Mouse (Mus musculus): ENCODE measurements around the gene Nlrp6. TPM values are rescaled to one million over a fixed set of nuclear protein-coding genes. Genes with fewer than 3 reads are reported as not detected.
"Not testable (repeated sequence)": the region's sequence is repeated elsewhere in the genome, so short reads cannot be mapped to it uniquely, and the experiment has no call there.

The Nlrp6 gene
- total RNA-seq, 2 experiments from 2014 or later: not detected

DNA sequence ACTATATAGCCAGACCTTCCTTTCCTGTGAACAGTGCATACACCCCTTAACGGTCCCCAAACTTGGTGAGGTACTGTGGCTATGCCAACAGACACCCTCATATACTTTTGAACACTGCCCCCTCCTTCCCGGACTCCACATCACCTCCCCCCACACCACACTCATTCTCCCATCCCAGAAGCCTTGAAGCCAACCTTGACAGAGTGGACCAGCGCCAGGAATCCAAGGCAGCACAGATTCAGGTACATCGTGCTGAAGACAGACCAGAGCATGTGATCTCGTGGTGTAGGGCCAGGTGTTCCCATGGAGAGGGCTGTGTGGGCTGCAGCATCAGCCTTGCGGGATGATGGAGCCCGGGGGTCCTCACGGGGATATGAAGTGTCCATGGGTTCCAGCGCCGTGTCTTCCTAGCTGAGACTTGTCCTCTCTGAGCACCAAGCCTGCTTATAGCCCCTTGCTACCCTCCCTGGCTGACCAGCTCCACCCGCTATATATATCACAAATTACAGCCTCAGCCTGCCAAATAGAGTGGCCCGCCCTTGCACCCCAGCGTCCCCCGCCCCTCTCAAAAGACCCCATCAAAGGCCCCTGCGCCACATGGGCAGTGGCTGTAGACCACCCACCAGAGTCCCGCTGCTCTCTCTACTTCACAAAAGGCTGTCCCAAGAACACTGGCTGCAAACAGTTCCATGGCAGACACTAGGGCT, 29.3 kb downstream of the Nlrp6 start, which contains the start of gene Ifitm5:
Gene Ifitm5 (minus strand): TSS at position 468 of the 707 bp plus-strand sequence.
- no peak for DNase-seq

DNA sequence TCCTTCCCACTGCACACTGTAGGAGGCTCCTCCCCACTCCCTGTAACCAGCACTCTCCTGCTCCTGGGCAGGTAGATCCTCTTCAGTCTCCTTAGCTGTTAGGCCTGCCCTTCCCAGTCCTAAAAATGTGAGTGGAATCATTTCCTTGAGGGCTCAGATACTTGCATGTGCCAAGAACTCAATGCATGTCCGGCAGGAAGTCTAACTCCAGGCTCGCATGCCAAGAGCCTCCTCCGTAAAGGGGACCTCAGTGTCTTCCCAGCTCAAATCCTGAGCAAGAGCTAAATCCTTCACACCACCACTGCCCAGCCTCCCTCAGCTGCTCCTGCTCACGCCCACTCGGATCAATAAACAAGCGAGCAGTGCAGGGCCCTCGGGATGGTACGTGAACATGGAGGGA, 30.3 kb downstream of the Nlrp6 start:
- DNase-seq: peak; percentile 58 to 82

DNA sequence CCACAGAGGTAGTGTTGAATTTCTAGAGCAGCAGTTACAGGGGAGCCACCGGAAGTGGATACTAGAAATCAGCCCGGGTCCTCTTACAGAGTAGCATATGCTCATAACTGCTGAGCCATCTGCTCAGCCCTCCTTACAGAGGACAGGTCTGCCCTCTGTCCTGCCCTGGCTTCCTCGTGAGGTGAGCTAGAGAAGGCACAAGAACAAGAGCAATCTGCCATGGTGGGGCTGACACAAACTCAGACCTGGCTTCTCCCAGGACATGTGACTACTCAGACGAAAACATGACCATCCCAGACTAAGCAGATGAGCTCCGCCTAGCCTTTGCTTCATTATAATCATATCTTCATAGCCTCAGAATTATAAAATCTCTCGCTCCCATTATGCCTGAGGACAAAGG, 31.1 kb downstream of the Nlrp6 start:
- no peak for DNase-seq

DNA sequence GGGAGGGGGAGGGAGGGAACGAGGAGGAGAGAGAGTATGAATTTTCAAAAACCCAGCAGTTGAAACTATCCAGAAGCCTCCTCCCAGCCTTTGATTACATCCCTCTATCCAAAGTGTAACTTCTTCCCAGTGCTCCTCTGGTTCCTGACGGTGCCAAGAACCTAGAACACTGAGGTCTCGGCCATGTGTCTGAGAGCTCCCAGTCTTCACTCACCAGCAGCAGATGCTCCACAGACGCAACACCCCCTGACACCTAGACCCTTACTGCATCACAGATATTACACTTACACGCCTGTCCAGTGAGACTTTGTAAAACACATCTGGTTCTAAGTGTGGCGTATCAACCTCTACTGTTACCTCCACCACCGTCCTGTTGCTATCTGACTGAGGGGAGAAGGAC, 31.7 kb downstream of the Nlrp6 start:
- DNase-seq: no peak

DNA sequence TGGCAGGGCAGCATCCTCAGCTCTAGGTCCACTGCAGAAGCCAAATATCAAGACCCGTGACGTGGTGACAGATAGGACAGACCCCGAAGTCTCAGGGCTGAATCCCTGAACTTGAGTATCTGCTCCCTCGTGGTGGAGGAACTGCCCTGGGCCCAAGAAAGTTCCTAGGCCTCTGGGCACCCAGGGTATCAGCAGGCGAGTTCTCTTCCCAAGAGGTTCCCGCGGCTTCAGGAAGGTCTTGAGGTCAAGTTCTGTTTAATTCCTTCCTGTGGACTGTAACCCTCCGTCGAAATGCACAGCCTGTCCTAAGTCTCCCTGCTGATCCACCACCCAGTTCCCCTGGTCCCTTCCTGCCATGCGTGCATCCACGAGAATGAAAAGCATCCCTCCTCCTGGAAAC, 32.4 kb downstream of the Nlrp6 start:
- DNase-seq: peak; percentile 45 to 50

DNA sequence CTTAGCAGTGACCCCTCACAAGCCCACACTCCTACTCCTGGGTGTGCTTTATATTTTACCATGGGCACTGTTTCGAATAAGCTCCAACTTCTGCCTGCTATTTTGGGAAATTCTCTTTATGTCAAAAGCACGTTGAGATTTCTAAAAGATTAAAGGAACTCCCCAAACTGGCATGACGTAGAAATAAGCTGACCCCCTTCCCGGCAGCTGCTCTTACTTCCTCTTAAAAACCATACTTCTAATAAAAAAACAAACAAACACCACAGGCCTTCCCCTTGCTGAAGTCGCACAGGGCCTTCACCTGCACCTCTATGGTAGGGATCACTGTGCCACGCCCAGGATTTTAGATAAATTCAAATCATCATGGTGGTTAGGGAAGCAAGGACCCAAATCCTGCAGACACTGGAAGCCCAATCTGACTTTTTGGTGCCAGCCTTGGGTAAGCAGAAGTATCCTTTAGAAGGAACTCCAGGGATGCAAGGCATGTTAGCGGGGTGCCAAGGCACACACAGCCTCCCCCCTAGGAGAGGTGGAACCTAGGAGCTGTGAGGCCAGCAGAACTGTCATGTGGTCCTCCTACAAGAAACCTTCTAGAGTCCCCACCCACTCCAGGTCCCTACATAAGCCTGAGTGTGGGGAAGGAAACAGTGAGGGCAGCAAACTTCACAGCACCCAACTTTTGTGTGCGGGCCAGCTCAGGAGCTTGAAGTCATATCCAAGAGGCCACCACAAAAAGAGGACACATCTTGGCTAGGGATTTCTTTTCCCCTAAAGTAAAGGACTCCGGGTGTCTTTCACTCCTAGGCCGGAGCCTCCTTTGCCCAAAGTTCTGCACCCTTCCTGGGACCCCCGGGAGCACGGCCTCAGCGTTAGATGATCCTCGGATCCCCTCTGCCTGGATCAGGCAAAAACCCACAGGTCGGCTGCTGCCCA, 33.4 kb downstream of the Nlrp6 start:
- DNase-seq: peak; percentile 59 to 65

DNA sequence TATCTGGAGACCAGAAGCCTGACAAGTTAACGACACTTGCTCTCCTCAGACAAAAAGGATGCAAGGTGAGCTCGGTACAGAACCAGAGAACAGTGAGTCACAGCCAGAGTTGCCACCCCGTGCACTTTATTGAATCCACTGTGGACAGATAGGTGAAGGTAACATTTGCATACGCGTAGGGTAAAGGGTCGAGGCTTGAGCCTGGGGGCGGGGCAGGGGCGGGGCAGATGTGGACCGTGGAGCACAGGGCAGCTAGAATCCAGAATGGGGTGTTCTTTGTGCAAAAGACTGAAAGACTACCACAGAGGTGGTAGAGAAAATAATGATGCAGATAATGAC, 34.0 kb downstream of the Nlrp6 start:
- peak in 1 of 2 experiments; percentile 53 for DNase-seq

DNA sequence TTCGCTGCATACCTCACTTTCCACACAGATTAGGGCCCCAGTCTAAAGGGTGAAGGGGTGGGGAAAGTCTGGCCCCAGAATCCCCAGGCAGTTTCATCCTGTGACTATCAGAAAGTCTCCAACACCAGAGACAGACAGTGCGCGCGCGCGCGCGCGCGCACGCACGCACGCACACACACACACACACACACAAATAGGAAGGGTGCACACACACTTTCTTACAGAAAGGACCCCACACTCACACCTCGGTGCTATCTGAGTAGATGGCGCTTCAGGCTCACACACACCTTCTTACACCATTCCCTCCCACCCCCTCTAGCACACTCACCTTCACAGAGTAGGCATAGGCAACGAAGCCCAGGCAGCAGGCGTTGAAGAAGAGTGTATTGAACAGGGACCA, 34.6 kb downstream of the Nlrp6 start:
- DNase-seq: peak in 1 of 2 experiments; percentile 44

DNA sequence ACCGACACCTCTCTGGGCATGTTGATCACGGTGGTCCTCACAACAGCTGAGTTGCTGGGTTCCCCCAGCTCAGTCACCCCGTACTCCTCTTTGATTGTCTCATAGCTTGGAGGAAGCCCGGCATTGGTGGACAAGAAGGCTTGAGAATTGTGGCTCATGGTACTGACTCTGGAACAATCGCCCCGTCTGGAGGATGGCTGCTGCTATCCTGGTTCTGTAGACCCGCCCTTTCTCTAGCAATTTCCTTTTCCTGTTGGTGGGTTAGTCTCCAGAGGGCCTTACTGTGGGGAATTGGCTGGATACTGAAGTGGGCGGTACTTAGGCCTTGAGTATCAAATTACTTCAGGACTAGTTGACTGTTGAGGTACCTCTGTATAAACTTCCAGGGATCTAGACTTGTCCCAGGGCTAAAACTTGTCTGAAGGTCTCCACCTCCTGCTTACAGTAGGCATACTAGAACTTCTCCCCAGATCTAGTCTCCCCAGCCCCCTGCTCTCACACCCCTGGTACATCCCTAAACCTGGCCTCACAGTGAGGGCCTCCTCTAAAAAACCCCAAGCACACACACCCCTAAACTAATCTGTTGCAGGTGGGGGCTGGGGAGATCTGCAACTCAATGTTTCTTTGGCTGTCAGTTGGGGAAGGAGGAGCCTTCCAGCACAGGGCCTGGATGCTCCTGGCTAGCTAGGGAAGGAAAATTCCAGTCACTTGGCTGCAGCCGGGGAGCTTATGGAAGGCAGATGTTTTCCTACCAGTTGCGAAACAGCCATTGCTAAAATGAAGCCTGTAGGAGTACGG, 35.3 kb downstream of the Nlrp6 start, which contains the start of the genes Gm45717 and Ifitm2:
Gene Gm45717 (minus strand): TSS at position 180 of the 798 bp plus-strand sequence.
Gene Ifitm2 (minus strand): TSS at position 230 of the 798 bp plus-strand sequence.
- DNase-seq: peak; percentile 94 to 97

DNA sequence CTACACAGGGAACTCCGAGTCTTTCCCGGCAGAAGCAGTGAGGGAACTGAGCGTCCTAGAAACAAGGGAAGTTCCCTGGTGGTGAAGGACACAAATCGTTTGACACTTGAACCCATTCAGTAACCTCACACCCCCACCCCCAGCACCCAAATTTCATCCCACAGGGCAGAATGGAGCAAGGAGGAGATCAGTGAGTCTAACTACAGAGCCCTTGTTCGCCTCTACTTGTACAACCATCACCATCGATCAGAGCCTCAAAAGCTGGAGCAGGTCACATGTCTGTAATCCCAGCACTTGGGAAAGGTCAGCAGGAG, 35.8 kb downstream of the Nlrp6 start:
- no peak for DNase-seq

DNA sequence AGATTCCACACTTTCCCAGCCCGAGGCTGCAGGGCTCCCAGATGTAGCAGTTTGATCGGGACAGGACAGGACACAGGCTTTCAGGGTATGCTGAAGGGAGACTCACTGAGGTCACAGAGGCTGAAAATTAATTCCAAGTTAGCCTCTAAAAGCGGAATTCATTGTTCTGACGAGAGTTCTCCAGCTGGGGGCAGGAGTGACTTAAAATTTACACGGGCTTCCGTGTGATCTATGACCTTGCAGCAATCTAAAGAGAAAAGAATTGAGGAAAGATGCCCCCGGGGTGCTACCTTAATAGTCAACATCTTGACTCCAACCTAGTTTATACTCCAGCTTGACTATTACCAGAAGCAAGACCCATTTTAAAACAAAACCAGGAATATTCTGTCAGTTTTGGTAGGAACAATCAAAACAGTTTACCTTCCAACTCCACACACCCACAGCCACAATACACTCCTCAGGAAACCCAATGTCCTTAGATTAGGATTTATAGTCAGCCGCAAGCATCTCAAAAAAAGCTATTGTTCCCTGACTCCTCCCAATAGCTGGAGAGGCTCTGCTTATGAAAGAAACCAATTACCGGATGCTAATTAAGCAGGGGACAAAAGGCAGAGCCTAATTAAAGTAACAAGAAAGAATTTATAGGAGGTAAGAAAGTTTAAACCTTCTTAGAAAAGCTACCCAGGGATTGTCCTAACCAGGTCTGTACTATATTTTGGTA, 38.6 kb downstream of the Nlrp6 start:
- peak; percentile 65 to 89 for DNase-seq

DNA sequence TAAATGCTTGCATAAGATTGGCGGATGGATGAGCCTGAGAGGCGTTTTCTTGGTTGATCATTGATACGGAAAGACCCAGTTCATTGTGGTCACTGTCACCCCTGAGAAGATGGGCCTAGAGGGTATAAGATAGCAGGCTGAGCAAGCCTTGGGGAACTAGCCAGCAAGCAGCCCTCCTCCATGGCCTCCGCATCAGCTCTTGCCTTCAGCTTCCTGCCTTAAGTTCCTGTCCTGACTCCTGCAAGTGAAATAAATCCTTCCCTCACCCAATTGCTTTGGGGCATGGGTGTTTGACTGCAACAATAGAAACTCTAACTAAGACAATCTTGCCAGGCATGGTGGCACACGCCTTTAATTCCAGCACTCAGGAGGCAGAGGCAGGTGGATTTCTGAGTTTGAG, 39.3 kb downstream of the Nlrp6 start:
- no peak for DNase-seq

DNA sequence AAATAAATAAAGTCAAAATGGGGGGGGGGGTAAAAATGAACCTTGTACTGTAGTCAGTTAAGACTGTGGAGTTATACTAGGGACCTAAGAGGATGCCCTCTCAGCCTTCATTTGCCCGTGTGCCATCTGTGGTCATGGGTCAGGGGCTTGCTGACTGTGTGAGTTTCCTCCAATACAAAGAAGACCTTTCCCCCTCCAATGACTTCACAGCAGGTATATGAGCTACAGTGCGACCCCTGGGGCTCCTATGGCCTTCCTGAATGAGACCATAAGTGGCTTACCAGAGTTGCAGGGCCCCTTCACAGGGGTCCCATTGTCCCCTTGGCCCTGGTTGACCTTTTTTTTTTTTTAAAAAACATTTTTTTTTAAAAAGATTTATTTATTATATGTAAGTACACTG, 40.7 kb downstream of the Nlrp6 start:
- no peak for DNase-seq

DNA sequence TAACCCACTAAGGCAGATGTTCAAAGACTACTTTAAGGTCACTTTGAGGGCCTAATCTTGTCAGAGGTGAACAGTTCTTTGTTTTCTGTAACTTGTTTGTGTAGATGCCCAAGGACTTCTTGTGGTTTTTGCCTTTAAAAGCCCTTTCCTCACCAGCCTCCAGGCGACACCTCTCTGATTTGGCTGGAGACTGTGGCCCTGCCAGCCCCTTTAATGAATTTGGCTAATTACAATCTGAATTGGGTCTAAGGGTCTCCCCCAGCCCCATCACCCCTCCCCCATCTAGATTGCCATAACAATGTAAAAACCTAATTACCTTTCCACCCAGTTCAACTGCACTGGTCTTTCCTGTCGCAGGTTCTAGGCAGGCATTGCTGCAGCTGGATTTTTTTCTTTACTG, 42.0 kb downstream of the Nlrp6 start:
- DNase-seq: no peak

DNA sequence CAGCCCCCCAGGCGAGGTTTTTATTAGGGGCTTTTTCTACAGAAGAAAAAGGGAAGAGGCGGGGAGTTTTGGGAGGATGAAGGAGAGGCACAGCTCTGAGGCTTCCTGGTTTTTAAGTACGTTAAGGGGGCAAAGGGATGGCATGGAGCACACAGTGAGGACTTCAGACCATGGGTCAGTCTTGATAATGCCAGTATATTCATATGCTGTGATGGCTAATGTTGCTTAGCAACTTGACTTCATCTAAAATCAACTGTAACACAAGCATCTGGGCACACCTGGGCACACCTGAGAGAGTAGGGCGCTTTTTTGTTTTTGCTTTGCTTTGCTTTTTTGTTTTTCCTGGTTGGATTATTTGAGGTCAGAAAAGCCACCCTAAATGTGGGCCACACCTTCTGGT, 46.2 kb downstream of the Nlrp6 start, which contains the start of gene Ifitm1:
Gene Ifitm1 (plus strand): TSS at position 301 of the 400 bp plus-strand sequence.
- DNase-seq: no peak

DNA sequence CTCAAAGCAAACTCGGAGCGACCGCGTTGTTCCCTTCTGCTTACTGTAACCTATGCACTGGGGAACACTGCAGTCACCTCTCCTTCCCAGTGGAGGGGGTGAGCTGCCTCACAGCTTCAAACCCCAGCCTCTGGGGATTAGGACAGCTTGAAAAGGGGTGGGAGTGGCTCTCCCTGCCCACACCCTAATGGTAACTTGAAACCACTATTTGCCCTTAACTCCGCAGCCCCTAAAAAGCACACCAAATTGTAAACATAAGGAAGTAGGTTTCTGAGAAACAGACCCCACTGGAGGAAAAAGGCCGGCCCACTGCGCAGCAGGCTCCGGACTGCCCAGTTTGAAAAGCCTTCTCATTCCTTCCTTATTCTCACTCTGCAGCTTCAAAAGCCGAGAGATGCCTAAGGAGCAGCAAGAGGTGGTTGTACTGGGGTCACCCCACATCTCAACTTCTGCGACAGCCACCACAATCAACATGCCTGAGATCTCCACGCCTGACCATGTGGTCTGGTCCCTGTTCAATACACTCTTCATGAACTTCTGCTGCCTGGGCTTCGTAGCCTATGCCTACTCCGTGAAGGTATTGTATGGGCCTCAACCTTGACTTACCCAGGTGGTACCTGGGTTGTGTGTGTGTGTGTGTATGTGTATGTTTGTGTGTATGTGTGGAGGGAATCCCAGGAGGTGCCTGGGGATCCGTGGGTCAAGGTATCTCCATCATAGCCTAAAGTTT, 47.3 kb downstream of the Nlrp6 start:
- DNase-seq: no peak

DNA sequence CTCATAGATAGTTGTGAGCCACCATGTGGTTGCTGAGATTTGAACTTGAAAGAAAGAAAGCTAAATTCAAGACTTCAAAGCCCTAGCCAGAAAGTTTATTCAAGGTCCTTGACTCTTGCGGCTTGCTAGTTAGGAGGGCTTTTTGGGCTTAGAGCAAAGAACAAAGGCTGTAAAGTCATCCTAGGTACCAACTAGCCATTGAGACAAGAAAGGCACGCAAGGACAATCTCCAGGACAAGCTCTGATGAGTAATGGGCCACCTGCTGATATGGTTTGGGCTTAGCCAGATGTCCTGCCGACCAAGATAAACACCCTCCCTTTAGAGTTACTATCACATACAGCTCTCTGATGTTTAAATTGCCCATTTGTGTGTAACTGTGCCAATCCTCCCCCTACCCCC, 48.0 kb downstream of the Nlrp6 start:
- DNase-seq: not testable (repeated sequence)

DNA sequence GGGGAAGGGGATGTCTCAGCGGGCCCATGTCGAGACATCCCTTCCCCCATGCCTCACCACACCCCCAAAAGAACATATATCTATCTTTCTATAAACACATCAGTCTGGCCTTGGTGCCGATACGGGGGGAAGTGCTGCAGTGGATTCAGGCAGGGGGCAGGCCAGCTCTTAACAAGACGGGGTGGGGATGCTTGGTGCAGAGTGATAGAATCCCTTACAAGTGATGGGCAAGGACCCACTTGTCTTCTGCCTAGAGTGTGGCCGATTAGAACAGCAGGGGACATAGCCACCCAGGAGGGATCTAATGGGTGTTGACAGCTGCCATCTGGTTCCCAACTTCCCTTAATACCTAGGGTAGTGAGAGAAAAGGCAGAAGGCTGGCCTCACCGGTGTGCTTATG, 50.2 kb downstream of the Nlrp6 start:
- no peak for DNase-seq

DNA sequence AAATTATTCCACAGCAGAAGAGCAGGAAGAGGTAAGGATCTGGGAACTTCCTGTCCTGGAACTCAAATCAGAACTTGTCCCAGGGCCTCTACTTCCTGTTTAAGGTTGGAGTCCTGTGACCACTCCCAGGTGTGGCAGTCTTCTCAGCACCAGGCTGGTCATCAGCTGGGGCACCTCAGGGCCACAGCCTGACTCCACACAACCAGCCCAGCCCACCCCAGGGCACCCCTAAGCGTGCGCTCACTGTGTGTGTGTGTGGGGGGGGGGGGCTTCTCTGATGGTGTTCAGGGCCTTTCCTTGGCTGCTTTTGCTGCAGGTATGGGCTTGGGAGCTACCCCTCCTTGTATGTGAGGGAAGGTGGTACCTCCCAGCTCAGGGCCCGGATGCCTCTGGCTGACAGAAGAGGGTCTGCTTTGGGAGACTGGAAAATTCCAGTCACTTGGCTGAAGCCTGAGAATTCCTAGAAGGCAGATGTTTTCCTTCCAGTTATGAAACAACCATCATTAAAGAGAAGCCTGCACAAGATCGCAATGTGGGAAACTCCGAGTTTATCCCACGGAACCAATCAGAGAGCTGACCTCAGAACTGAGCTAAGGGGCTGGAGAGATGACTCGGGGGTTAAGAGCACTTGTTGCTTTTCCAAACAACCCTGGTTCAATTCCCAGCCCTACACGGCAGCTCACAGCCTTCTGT, 50.9 kb downstream of the Nlrp6 start:
- peak; percentile 64 to 74 for DNase-seq

DNA sequence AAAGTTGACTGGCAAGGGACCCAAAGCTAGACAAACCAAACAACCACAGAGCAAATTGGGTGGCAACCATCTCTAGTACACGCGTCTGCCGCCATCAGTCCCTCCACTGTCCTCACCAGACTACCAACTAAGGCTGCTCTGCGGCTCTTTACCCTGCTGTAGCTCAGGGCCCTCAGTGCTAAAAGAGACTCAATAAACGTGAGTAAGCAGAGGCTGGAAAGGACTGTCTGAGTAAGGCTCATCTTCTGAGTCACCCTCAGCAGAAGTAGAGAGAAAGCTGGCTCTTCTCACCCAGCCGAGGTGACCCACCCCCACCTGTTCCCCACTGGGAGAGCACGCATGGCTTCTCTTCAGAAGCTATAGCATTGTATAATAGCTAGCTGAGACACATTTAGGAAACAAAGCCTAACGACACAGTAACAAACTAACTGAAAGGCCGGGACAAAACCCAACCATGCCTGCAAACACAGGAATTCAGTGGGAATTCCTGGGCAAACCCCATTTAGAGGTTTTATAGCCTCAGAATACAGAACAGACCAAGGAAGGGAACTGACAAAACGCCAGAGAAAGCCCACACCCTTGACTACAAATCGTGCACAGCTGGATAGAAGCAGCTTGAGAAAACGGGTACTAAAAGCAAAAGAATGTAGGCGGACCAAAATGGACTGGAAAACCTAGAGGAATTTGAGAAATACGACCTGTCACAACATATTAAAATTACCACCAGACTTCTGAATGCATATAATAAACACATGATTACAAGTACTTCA, 52.9 kb downstream of the Nlrp6 start:
- DNase-seq: no peak
